Mouse (Mus musculus) kidney, adult 2 months (tissue): ENCODE data around the gene Ntn4.

Experiments used
- CTCF ChIP-seq: fragments of 200-500 bp; conservative IDR thresholded peaks from 2 replicates; pipeline ENCODE4 v1.5.1; 2011; ENCODE audit warnings: low read depth, mild to moderate bottlenecking, control low read depth, low read length, moderate library complexity, mixed read lengths; ENCODE audit not compliant: insufficient read depth, insufficient read length
- POLR2A ChIP-seq: fragments of 200-500 bp; IDR thresholded peaks from one replicate; pipeline ENCODE4 v1.6.1; 2011; ENCODE audit warnings: low read depth, low read length, control low read depth

- TF ChIP-seq CTCF: no peak
- TF ChIP-seq POLR2A: no peak
These were observed 16.8 kb upstream of the Ntn4 start for GRCm38 (mm10) chr10:93623725-93624124.
